Mouse (Mus musculus) heart, adult 11 months (tissue): ENCODE measurements around the gene Sumf2.
"Not testable (repeated sequence)": the region's sequence is repeated elsewhere in the genome, so short reads cannot be mapped to it uniquely, and the experiment has no call there.

Experiments
- DNase-seq: peaks from one replicate; pipeline ENCODE4 v3.0.0; 2022

Gene Sumf2

DNA sequence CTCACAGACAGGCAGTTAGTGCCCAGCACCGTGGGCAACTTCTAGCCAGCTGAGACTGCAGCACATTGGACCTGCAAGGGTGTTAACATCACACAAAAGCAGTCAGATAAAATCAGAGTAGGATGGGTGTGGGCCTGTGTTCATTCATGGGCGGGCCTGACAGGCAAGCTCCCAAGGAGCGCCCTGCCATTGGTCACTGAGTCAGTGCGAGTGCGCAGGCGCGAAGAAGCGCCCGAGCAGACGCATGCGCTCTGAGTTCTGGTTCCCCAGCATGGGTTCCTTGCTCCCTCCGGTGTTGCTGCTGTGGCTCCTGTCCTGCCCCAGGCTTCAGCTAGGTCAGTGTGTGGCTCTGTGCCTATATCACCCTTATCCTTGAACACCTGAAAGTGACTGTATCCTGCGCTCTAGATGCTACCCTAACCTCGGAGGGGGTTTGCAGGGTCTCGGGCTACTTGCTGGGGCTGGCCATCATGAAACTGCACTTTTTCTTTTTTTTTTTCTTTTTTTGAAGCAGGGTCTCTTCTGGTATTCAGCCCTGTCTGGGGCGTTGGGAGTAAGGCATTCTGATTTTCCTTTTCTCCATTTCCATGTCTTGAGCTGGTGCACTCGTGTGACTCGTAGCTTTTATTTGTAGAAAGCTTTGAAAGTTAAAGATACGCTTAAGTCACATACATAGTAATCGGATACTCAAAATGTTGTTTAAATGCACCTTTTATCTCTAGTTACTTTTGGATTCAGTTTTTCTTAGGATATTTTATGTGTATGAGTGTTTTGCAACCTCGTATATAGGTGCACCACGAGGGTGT, at the start of gene Sumf2:
Gene Sumf2, plus strand, starts transcription at position 235 of the 806 bp plus-strand sequence.
- peak; percentile 100 for DNase-seq

DNA sequence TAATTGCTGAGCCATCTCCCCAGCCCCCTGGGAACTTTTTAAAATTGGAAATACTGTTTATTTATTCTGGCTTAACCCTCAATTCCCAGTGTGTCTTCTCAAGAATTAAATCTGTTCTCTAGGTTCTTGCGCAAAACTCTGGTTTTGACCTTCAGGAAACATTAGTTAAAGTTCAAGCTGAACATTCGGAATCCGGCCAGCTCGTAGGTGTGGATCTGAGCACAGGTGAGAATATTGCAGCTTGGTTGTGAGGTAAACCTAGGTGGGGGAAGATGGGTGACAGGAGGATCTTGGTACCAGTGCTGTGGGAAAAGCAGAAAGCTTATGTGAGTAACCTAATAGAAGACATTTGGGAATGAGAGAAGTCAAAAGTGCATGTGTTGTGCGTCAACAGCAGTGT, 1.9 kb upstream of the Sumf2 start:
- DNase-seq: no peak

DNA sequence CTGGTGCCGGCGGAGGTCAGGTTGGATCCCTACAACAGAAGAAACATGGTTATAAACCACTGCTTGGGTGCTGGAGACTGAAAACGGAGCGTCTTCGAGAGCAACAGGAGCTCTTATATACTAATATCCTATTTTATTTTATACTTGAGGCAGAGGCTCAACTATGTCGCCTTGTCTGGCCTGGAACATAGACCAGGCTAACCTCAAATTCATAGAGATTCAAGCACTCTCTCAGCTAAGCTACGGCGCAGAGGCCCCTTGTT, 703 bp downstream of the Sumf2 start:
- DNase-seq: no peak

DNA sequence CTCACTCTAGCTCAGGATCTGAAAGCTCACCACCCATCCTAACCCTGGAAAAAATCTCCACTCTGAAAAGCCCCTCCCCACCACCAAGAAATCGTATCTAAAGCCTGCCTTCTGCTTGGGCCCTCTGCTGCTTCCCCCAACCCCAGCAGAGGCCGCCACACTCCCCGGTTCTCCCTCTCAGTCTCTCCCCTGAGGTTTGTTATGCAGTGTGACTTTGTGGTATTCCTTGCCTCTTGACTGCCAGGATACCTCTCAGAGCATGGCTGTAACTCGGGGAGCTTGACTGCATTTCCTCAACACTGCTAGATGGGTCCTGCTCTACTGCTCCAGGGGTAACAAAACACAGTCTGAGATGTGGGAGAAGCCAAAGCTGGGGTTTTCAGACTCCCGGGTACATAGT, 8.4 kb downstream of the Sumf2 start:
- DNase-seq: no peak

DNA sequence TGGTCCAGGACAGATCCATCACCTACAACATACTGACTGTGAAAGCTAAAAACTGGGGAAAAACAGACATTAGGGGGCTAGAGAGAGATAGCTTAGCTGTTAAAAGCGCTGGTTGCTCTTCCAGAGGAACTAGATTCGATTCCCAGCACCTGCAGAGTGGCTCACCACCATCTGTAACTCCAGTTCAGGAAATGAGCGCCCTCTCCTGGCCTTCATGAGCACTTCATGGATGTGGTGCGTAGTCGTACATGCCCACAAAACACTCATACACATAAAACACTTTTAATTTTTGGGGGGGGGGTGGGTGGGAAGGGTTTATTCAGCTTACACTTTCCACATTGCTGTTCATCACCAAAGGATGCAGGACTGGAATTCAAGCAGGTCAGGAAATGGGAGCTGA, 9.6 kb downstream of the Sumf2 start:
- DNase-seq: no peak

DNA sequence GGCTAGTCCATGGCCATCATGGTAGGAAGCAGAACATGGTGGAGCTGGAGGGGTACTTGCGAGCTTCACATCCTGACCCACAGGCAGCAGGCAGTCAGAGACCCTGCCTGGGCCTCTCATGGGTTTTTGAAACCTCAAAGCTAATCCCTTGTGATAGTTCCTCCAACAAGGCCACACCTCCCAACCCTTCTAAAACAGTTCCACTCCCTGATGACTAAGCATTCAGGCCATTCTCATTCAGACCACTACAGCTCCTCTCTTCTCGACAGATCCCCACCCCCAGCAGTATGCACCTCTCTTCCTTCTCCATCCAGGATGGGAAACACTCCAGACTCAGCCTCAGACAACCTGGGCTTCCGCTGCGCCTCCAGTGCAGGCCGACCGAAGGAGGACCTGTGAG, 15.5 kb downstream of the Sumf2 start:
- no peak for DNase-seq

DNA sequence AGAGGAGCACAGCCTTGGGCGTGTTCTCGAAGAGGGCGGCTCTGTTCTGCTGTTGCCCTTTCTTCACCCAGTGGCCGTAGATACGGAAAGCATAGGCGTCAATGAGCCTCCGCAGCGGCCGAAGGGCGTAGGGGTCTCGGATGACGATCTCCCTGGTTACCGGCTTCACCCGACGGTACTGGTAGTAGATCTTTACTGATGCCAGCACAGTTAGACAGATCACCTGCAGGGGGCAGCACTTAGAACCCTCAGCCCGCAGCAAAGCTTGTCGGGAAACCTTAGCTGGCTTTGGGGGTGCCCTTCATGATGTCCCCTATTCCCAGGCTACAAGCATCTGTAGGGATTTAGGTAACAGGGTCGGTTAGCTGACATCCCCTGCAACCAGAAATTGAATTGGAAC, 17.7 kb downstream of the Sumf2 start:
- DNase-seq: no peak

DNA sequence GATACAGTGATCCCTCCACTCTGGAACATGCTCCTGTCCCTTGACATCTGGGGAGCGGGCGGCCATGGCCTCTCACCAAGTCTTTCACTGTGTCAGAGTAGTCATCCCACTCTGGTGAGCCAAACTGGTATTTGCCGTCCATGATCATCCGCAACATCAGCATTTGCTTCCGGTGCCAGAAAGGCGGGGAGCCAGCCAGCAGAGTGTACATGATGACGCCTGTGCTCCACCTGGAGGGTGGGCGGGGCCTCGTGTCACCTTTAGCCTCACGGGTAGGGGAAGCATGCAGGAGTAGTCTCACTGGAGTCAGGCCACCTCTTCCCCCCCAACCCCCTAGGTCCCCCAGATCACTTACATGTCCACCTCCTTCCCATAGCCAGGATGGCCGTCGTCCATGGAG, 19.1 kb downstream of the Sumf2 start:
- no peak for DNase-seq

DNA sequence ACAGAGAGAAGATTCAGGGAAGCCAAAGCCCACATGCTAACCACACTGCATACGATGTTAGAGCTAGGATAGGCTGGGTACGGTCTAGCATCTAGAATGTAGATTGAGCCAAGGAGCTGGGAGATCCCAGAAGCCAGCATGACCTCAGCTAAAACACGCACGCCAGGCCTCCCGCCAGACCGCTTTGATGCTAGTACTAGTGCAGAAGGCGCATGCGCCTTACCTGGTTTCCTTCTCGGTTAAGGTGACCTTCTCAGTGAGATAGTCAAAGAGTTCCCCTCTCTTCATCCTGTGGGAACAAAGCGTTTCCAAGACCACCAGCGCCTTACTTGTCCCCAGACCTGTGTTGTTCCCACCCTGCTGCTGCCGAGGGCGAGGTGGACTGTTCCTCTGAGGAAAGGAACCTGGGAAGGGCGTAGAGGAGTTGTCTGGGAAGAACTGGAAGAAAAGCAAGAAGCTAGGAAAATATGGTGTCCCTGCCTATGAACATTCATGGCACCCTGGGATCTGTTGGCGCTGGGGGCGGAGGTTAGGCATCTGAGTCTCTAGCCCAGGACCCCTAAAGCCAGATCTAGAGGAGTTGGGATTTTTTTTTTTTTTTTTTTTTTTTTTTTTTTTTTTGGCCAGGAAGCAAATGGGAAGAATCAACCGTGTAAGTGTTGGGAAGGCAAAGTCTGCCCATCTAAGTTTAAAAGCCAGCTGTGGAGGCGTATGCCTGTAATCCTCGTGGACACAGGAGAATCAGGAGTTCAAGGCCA, 22.6 kb downstream of the Sumf2 start:
- no peak for DNase-seq

DNA sequence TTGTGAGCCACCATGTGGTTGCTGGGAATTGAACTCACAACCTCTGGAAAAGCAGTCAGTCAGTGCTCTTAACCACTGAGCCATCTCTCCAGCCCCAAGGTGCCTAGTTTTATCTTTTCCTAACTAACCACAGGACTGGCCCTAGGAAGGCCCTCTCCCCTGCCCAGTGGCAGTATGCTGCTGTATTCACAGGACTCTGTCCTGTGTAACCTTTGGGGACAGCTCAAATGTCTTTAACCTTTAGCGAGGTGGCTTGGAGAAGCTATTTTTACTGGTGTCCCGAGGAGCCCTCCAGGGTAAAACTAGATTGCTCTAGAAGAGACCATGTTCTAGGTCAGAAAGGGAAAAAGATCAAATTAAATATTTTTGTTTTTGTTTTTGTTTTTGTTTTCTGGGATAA, 24.5 kb downstream of the Sumf2 start:
- no peak for DNase-seq

DNA sequence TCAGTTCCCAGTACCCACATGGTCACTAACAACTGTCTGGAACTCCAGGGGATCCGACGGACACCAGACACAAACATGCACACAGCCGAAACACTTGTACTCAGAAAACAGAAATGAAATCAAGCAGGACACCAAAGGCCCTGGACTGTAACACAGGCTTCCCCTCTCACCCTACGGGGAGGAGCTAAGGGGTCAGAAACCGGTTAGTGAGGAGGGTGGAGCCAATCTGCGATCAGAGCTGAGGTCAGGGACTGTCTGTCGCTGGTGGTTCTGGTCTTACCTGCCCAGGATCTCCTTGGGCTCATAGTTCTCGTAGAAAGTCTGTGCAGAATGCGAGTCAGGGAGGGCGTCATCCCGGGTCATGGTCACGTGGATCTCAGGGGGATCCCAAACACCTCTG, 27.2 kb downstream of the Sumf2 start:
- no peak for DNase-seq

DNA sequence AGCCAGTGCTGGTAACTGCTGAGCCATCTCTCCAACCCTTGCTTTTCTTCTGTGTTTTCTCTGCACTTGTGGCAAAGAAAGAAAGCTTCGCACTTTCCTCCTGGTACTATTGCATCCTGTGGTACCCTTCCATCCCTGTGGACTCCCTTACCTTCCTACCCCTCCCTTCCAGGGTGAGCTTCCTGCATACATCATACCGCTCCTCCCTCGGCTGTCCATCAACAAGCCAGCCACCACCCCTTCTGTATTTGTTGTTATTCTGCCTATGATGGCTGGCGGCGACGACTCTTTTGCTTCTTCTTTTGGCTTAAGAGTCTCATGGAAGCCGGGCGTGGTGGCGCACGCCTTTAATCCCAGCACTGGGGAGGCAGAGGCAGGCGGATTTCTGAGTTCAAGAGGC, 28.3 kb downstream of the Sumf2 start:
- no peak for DNase-seq

DNA sequence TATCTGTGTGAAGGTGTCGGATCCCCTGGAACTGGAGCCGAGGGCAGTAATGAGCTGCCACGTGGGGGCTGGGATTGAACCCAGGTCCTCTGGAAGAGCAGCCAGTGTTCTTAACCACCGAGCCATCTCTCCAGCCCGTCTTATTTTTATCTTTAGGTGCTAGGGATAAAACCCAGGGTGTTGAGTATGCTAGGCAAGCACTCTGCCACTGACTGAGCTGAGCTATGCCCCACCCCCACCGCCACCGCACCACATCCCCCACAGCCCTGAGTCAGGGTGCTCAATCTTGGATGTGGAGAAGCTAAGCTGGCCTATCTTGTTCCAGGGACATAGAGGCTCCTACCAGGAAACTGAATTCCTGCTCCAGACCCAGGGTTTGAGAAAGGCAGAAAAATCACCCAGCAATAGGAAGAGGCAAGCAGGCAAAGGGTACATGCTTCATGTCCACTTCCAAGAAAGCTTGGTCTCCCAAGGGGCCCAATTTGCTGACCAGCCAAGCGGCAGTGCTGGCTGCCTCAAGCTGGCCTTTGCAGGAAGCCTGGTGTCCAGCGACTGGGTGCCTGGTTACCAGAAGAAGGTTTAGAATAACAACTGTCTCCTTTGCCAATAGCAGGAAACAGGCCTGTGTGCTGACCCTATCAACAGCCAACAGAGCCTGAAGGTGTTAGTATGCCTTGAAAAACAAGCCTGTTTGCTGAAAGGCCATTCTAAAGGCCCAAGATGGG, 31.1 kb downstream of the Sumf2 start:
- DNase-seq: peak; percentile 97

DNA sequence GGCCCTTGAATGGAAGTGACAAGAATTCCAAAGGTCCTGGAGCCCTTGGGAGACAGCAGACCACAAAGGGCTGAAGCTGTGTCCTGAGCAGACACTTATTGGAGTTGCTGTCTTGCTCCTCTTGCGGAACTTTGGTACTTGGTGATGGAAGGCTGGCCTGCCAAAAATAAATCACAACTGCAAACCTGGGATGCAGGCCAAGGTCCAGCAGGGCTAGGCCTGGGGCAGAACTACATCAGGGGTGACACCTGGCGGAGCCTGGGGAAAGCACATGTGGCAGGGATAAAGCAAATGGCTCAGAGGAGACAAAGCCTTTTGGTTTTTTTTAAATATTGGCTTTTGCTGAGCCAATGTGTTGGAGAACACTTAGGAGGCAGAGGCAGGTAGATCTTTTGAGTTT, 32.2 kb downstream of the Sumf2 start:
- peak; percentile 97 for DNase-seq

DNA sequence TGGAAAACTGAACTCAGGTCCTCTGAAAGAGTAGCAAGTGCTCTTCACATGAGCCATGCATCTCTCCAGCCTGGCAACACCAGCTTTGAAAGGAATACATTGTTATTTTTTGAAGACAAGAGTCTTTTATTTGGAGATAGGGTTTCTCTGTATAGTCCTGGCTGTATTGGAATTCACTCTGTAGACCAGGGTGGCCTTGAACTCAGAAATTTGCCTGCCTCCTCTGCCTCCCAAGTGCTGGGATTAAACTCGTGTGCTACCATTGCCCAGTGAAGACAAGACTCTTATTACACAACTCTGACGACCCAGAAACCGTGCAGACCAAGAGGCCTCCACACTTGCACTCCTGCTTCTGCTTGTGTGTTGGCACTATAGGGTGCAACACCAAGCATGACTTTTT, 33.1 kb downstream of the Sumf2 start:
- DNase-seq: no peak

DNA sequence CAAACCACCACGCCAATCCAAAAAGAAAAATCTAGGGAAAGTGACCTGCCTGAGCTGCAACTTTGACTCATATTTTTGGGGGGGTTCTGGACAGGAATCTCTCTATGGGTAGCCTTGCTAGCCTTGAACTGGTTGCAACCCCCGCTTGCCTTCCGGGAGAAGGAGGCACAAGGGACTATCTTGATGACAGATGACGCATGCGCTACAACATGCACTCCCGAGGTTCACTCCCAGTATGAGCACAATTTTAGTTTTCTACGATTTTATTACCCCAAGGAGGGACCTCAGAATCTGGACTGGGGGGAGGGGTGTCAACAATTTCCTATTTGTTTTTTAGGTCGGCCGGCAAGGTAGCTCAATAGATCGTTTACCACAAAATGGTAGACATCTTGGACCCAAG, 39.5 kb downstream of the Sumf2 start:
- peak; percentile 91 for DNase-seq

DNA sequence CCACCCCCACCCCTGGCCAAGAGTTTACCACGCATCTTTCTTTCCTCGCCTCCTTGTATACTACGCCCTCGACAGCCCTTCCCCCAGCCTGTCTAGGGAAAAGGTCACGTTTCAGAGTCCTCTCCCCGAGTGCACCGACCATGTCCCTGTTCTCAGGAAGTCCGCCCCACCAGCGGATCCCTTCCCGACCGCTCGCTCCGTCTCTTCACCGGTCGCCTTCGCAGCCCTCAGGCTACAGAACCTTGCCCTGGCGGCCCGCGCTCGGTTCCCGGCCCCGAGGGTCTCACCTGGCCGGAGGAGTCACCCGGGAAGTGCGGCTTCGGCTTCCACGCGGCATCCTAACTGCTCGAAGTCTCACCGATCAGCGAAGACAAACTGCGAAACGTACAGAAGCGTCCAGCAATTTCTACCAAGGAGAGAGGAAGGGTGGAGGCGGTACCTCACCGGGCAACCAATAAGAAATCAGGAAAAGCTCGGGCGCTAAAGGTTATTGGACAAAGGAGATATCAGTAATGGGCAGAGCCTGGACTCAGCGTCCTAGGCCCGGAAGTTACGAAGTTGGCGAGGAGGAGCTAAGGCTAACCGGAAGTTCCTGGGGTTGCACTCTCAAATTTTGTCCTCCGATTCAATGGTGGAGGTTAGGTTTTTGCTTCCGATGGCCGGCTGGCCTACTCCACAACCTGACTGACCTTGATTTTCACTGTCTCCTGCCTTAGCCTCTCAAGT, 40.3 kb downstream of the Sumf2 start, which contains the start of gene Chchd2:
Gene Chchd2, minus strand, starts transcription at position 560 of the 726 bp plus-strand sequence.
- DNase-seq: peak; percentile 100

DNA sequence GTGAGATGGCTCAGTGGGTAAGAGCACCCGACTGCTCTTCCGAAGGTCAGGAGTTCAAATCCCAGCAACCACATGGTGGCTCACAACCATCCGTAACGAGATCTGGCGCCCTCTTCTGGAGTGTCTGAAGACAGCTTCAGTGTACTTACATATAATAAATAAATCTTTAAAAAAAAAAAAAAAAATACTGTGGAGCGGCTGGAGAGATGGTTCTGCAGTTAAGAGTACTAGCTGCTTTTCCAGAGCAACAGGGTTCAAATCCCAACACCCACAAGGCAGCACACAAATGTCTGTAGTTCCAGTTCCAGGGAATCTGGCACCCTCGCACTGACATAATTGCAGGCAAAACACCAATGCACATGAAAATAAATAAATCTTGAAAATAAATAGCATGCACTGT, 43.6 kb downstream of the Sumf2 start:
- DNase-seq: not testable (repeated sequence)

DNA sequence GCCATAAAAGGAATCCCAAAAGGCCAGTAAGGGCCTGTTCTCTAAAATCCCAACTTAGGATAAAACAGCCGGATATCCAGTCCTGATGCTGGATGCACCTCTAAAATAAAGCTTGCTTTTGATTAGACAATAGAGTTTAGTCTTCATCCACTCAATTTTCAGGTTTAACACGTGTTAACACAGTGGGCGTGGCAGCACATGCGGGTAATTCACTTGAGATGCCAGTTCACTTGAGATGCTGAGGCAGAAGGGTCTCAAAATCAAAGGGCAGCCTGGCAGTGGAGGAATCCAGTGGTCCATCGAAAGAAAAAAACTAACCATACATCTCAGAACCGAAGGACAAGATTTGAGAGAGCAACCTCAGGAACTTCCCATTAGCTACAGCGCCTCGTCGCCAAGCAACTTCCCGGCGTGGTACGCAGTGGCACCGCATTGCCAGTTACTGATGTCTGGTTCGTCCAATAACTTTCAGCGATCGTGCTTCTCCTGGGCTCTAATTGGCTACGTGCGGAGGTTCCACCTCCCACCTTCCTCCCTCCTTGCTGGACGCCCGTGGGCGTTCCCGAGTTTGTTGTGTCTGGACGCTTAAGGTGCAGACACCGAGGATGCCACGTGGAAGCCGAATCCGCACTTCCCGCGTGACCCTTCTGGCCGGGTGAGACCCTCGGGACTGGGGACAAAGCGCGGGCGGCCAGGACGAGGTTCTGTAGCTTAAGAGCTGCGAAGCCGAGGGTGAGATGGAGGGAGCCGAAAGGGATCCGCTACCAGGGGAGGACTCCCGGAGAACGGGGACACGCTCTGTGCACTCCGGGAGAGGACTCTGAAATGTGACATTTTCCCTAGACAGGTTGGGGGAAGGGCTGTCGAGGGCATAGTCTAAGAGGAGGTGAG, 48.7 kb downstream of the Sumf2 start, which contains the start of gene Zbed5:
Gene Zbed5, plus strand, starts transcription at position 526 of the 891 bp plus-strand sequence.
- peak; percentile 99 for DNase-seq

DNA sequence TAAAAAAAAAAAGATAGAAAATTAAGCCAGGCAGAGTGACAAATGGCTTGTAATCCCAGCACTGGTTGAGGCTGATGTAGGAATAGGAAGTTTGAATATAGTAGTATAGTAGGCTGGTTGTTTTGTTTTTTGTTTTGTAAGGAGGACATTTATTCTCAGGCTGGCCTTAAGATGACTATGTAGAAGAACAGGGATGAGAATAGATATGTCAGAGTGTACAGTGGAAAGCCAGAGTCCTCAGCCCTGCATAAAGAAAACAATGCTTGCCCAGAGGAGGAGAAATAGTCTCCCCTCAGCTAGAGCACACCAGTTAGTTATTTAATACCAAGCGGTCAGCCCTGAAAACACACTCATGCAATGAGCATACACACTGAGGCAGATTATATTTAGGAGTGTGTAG, 51.7 kb downstream of the Sumf2 start, which contains the start of gene Phkg1:
Gene Phkg1, minus strand, starts transcription at position 101 of the 400 bp plus-strand sequence.
- no peak for DNase-seq

DNA sequence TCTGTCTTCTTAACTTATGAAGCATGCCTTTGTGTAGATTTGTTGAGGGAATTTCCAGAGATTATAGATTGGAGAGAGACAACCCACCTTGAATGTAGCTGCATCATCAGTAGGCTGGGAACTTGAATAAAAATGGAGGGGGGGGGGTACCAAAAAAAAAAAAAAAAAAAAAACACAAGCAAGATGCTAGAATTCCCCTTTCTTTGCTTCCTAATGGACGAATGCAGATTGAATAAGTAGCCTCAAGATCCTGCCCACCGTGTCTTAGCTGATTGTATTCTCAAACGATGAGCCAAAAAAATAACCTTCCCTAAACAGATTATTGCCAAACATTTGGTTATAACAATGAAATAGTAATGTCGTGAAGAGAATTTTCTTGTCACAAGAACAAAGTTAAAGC, 61.0 kb downstream of the Sumf2 start:
- no peak for DNase-seq
